Mouse (Mus musculus): ENCODE results near the gene Amdhd2. TPM values are rescaled to one million over a fixed set of nuclear protein-coding genes. Genes with fewer than 3 reads are reported as not detected.

Gene Amdhd2
- polyA plus RNA-seq, 1 experiment from 2014 or later, result 38.5 TPM

DNA sequence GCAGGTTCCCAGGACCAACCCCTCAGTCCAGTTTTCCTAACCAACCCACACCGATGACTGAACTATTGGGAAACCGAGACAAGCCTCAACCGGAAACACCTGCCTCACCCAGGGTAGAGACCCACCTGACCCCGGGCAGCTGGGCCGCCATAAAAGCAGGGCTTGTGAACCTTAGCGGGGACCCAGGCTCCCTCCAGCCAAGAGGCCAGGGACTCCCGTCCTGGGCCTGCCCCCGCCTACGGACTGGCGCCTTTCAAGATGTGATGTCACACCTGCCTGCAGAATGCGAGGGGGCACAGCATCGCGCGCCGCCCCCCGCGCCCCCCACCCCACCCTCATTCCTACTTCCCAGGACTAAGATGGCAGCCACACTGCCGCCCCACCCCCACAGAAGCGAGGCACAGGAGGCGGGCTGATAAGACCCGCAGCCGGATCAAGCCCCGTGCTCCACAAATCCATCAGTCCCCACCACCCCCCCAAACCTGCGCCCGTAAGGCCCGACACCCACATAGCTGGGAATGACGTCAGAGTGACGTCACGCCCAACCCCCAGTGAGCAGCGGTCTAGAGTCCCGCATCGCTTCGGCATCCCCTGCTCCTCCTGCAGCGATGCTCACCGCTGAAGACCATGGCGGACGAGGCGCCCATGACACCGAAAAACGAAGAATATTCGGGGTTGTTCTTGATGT is 5.2 kb upstream of the Amdhd2 start:
- WGBS, result under 1% methylated on average over 39 of the region's 41 CpGs
- Histone ChIP-seq H3K9ac (replicated peaks) (peak overlapping the region; percentile 85), H3K36me3 (peaks cover 31% of the 10 kb centered on the region), H3K4me2 (peak overlapping the region; percentile 92), H3K27me3 (no peaks in the 10 kb centered on the region), H3K9me3 (no peaks in the 10 kb centered on the region), H3K27ac (peak overlapping the region; percentile 97), H3K4me1 (replicated peaks) (peaks cover 19% of the 10 kb centered on the region), H3K4me3 (replicated peaks) (peak overlapping the region; percentile 88)
- ATAC-seq (ENCODE audit: insufficient number of reproducible peaks, insufficient read depth, low FRiP score, low TSS enrichment, low read depth), result peak; percentile 52

DNA sequence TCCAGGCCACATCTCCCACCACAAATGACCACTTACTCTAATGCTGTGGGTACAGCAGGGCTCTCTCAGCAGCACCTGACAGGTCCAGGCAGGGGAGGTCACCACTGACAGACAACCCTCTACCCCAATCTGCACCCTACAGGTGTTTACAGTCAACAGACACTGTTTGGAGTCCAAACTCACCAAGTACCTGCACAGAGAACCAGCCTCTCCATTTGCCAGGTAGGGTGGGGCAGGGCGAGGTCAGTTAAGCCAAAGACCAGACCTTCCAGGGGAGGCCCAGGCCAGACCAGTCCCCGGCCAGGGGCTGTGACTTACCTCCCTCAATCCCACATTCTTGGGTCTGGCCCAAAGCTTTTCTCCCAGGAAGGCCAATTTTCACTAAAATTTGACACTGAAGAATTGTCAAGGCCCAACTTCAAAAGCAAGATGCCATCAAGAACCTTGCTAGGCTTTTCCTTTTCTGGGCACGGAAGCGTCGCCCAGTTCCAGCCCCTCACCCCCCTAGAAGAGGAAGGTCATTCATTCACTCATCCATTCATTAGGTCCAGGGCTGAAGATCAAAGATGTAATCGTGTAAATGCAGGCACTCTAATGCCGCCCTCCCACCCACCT is 4.4 kb upstream of the Amdhd2 start:
- no peak for ATAC-seq (ENCODE audit: insufficient number of reproducible peaks, insufficient read depth, low FRiP score, low TSS enrichment, low read depth)
- Histone ChIP-seq H3K4me2 (peak overlapping the region; percentile 92), H3K27me3 (no peaks in the 10 kb centered on the region), H3K36me3 (peaks cover 31% of the 10 kb centered on the region), H3K27ac (peak overlapping the region; percentile 97), H3K9ac (replicated peaks) (peak overlapping the region; percentile 85), H3K4me3 (replicated peaks) (peak overlapping the region; percentile 88), H3K9me3 (no peaks in the 10 kb centered on the region), H3K4me1 (replicated peaks) (peaks cover 21% of the 10 kb centered on the region)
- 51% methylated on average over 7 of the region's 7 CpGs for WGBS

DNA sequence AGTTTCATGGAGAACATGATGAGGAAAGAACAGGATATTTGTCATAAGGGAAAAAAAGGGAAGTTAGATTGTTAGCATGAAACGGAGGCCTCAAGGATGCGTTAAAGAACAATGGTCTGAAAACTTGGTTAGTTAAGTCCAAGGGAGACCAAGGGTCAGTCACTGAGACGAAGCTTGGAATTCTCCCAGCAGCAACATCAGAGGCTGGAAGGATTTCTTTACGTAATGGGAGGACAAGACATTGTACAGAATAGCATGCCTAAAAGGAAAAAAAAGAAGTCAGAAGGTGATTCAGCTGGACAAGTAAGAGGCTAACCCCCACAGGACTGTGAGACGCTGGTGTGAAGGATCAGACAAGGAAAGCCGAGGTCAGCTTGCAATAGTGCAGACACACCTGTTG is 3.6 kb upstream of the Amdhd2 start:
- no peaks in the 10 kb centered on the region for H3K9me3 ChIP-seq
- 91% methylated on average over 6 of the region's 6 CpGs for WGBS
- H3K36me3 ChIP-seq, result peaks cover 31% of the 10 kb centered on the region
- no peaks in the 10 kb centered on the region for H3K27me3 ChIP-seq
- H3K4me3 ChIP-seq (replicated peaks), result no peak overlapping the region
- peaks cover 27% of the 10 kb centered on the region for H3K4me1 ChIP-seq (replicated peaks)
- no peak overlapping the region for H3K27ac ChIP-seq
- no peak overlapping the region for H3K9ac ChIP-seq (replicated peaks)
- peak overlapping the region; percentile 92 for H3K4me2 ChIP-seq
- no peak for ATAC-seq (ENCODE audit: insufficient number of reproducible peaks, insufficient read depth, low FRiP score, low TSS enrichment, low read depth)

DNA sequence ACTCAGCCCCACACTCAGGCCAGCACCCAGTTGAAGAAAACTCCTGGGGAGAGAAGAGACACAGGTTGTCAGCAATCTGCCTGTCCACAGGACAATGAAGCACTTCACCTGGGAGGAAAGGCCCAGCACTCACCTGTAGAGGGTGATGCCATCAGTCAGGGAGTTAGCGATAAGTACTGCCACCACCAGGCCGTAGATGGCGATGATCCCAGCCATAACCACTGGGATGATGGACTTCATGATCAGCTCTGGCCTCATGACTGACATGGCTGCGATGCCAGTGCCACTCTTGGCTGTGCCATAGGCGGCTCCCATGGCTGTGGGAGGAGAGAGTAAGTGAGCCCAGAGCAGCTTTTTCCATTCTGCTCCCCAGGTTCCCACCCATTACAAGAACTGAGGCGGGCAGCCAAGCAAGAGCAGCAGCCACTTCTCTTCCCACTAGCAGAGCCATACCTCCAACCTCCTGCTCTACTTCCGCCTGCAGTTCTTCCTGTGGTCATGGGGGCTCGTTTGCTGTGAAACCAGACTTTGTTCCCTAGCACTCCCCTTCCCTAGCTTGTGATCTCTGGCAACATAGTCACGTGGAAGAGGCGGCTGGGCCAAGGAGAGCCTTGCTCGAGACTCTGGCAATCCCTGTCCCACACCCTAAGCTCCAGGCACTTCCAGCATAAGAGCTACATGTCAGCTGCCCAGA is 1.1 kb upstream of the Amdhd2 start:
- Histone ChIP-seq H3K36me3 (peaks cover 31% of the 10 kb centered on the region), H3K27me3 (no peaks in the 10 kb centered on the region), H3K27ac (no peak overlapping the region), H3K4me2 (no peak overlapping the region), H3K4me3 (replicated peaks) (no peak overlapping the region), H3K9ac (replicated peaks) (no peak overlapping the region), H3K9me3 (no peaks in the 10 kb centered on the region), H3K4me1 (replicated peaks) (peaks cover 20% of the 10 kb centered on the region)
- ATAC-seq (ENCODE audit: insufficient number of reproducible peaks, insufficient read depth, low FRiP score, low TSS enrichment, low read depth), result no peak
- WGBS, result 71% methylated on average over 11 of the region's 11 CpGs

DNA sequence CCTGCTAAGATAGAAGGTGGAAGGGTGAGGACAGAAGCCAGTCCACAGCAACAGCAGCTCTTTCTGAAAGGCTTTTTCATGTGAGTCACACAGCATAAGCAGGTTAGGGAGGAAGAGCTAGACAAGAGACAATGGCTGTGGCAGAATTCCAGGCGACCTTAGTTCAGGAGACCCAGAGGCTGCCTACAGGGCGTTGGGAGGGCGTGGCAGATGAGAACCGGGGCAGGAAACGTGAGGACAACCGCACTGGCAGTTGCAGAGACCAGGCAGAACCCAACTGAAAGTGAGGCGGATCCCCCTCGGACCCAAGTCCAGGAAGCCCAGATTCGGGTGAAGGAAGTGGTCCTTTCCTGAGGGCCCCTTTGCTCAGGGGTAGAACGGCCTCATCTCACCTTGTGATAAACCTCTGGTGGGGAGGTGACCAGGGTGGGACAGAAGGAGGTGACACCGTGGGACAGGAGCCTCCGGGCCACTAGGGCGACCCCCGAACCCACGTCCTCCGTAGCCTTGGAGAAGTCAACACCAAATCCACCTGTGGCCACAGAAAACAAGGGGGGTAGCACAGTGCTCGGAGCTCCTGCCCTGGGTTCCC is 886 bp downstream of the Amdhd2 start:
- 0 out of 2 replicates have a peak, but pooled peaks have one; percentile 36 for ATAC-seq (ENCODE audit: insufficient number of reproducible peaks, insufficient read depth, low FRiP score, low TSS enrichment, low read depth)
- peak overlapping the region; percentile 81 for H3K4me3 ChIP-seq (replicated peaks)
- H3K36me3 ChIP-seq, result peaks cover 36% of the 10 kb centered on the region
- peak overlapping the region; percentile 81 for H3K9ac ChIP-seq (replicated peaks)
- H3K9me3 ChIP-seq, result no peaks in the 10 kb centered on the region
- peak overlapping the region; percentile 97 for H3K4me2 ChIP-seq
- WGBS, result 20% methylated on average over 17 of the region's 17 CpGs
- peaks cover 13% of the 10 kb centered on the region for H3K4me1 ChIP-seq (replicated peaks)
- no peak overlapping the region for H3K27ac ChIP-seq
- H3K27me3 ChIP-seq, result no peaks in the 10 kb centered on the region

DNA sequence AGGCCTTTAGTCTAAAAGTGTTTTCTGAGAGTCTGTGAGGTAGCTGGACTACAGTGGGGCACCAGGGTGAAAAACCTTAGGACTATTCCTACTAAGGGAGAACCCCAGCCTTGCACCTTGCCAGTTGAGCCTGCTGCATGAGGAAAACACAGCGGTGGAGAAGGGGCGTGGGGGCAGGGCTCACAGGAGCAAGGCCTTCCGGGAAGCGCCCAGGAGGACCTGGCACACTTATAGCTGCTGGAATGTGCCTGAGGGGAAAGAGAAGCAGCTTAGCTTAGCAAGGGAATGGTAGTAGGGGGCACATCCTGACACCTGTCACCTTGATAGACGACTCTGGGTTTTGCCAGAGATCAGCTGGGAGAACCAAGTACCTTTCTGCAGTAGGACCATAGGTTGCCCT is 2.1 kb downstream of the Amdhd2 start:
- 75% methylated on average over 5 of the region's 5 CpGs for WGBS
- Histone ChIP-seq H3K4me2 (no peak overlapping the region), H3K4me3 (replicated peaks) (no peak overlapping the region), H3K9ac (replicated peaks) (no peak overlapping the region), H3K36me3 (peaks cover 35% of the 10 kb centered on the region), H3K9me3 (no peaks in the 10 kb centered on the region), H3K4me1 (replicated peaks) (peaks cover 8% of the 10 kb centered on the region), H3K27me3 (no peaks in the 10 kb centered on the region), H3K27ac (no peak overlapping the region)
- ATAC-seq (ENCODE audit: insufficient number of reproducible peaks, insufficient read depth, low FRiP score, low TSS enrichment, low read depth), result no peak

DNA sequence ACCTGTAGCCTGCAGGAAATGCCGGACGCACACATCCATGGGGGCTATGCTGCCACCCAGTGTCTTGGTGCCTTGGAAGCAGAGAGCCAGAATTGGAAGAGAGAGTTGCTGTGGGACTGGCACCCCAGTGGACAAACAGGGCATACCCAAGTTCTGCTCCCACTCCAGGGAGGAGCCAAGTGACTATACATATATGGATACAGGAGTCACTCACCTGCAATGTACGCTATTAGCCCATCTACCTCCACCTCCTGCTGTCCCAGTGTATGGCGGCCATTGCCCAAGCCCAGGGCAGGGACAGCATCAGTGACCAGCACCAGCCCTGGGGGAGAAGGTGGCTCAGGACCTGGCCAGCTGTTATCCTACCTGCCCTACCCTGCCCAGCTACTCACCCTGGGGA is 6.0 kb downstream of the Amdhd2 start:
- H3K9me3 ChIP-seq, result no peaks in the 10 kb centered on the region
- WGBS, result 94% methylated on average over 4 of the region's 4 CpGs

DNA sequence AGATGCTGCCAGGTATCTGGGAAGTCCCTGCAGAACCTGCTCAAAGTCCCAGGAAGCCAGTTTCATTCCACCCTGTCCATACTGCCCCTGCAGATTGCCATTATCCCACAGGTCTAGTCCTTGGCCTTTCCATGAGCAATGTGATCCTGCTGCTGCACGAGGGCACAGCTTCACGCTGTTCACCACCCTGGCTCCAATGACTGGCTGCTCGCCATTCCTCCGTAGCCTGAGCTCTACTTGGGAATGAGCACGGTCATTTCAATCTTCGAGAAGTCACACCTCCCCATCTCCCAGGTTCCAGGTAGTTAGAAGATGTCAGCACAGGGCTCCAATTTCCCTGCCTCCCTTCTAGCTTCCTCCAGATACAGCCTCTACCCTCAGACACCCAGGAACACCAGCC is 6.4 kb downstream of the Amdhd2 start:
- Histone ChIP-seq H3K9ac (replicated peaks) (no peak overlapping the region), H3K4me1 (replicated peaks) (peaks cover 5% of the 10 kb centered on the region), H3K4me2 (no peak overlapping the region), H3K36me3 (peaks cover 35% of the 10 kb centered on the region), H3K9me3 (no peaks in the 10 kb centered on the region), H3K4me3 (replicated peaks) (no peak overlapping the region), H3K27me3 (no peaks in the 10 kb centered on the region), H3K27ac (no peak overlapping the region)
- ATAC-seq (ENCODE audit: insufficient number of reproducible peaks, insufficient read depth, low FRiP score, low TSS enrichment, low read depth), result no peak
- WGBS, result 92% methylated on average over 6 of the region's 6 CpGs

More for the DNA sequence above, 6.0 kb downstream of the Amdhd2 start:
- Histone ChIP-seq H3K36me3 (peaks cover 35% of the 10 kb centered on the region), H3K4me3 (replicated peaks) (no peak overlapping the region), H3K4me1 (replicated peaks) (peaks cover 3% of the 10 kb centered on the region), H3K9ac (replicated peaks) (no peak overlapping the region), H3K27ac (no peak overlapping the region), H3K27me3 (no peaks in the 10 kb centered on the region), H3K4me2 (no peak overlapping the region)
- ATAC-seq (ENCODE audit: insufficient number of reproducible peaks, insufficient read depth, low FRiP score, low TSS enrichment, low read depth), result no peak

DNA sequence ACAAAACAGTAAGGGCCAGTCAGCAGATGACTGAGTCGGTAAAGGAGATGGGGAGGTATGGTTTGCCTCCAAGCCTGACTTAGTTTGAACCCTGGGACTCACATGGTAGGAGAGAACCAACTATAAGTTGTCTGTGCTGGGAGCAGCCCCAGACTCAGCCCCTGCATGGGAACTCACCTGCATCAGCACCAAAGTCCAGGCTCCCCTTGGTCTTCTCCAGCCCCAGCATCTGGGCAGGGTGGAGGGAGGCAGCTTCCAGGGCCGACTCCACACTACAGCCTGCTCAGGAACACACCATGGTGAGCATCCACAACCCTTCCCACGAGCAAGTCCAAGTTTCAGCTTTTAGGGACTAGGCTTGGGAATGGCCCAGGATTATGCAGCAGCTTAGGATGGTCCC is 7.2 kb downstream of the Amdhd2 start:
- H3K9ac ChIP-seq (replicated peaks), result no peak overlapping the region
- 83% methylated on average over 3 of the region's 3 CpGs for WGBS

DNA sequence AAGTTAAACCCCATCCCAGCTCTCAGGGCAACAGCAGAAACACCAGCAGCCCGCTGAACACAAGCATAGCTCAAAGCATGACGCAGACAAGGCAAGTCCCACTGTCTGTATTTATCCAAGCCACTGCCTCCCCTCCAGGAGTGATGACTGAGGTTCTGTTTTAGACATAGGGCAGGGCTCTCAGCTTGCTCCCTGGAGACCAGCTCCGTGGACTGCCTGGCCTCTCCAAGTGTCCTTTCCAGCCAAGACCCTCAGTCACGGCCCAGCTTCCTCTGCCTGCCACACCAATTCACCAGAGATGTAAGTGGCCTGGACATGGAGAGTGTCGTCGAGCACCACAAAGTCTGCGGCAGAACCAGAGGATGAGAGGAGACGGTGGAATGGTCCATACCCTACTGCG is 7.8 kb downstream of the Amdhd2 start:
- H3K9me3 ChIP-seq, result no peaks in the 10 kb centered on the region
- no peaks in the 10 kb centered on the region for H3K27me3 ChIP-seq
- no peak overlapping the region for H3K4me2 ChIP-seq
- H3K4me3 ChIP-seq (replicated peaks), result no peak overlapping the region
- 90% methylated on average over 9 of the region's 9 CpGs for WGBS
- peaks cover 35% of the 10 kb centered on the region for H3K36me3 ChIP-seq
- H3K27ac ChIP-seq, result no peak overlapping the region
- ATAC-seq (ENCODE audit: insufficient number of reproducible peaks, insufficient read depth, low FRiP score, low TSS enrichment, low read depth), result no peak
- peaks cover 11% of the 10 kb centered on the region for H3K4me1 ChIP-seq (replicated peaks)
- no peak overlapping the region for H3K9ac ChIP-seq (replicated peaks)

More for the DNA sequence above, 7.2 kb downstream of the Amdhd2 start:
- Histone ChIP-seq H3K27me3 (no peaks in the 10 kb centered on the region), H3K27ac (no peak overlapping the region), H3K4me2 (no peak overlapping the region), H3K4me1 (replicated peaks) (peaks cover 9% of the 10 kb centered on the region), H3K4me3 (replicated peaks) (no peak overlapping the region), H3K9me3 (no peaks in the 10 kb centered on the region), H3K36me3 (peaks cover 35% of the 10 kb centered on the region)
- no peak for ATAC-seq (ENCODE audit: insufficient number of reproducible peaks, insufficient read depth, low FRiP score, low TSS enrichment, low read depth)

DNA sequence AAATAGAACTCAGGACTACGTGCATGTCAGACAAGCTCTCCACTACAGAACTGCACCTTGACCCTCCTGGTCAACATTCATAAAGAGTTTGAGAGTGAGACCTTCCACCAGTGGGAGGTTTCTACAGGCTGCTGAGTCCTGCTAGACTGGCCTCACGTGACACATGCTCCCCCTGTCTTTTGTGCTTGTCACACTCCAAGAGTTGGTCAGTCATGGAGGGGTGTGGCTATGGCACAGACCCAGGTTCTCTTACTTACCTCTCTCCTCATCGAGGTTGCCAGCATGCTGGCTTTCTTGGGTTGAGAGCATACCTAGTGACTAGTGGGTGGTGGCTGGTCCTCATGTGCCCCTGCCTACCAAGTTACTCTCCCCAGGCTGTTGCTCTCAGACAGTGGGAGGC is 9.1 kb downstream of the Amdhd2 start:
- H3K27me3 ChIP-seq, result no peaks in the 10 kb centered on the region
- no peak overlapping the region for H3K27ac ChIP-seq
- peaks cover 35% of the 10 kb centered on the region for H3K36me3 ChIP-seq
- no peak overlapping the region for H3K9ac ChIP-seq (replicated peaks)
- H3K4me2 ChIP-seq, result no peak overlapping the region
- ATAC-seq (ENCODE audit: insufficient number of reproducible peaks, insufficient read depth, low FRiP score, low TSS enrichment, low read depth), result no peak
- WGBS, result 83% methylated on average over 3 of the region's 3 CpGs
- no peaks in the 10 kb centered on the region for H3K9me3 ChIP-seq
- peaks cover 11% of the 10 kb centered on the region for H3K4me1 ChIP-seq (replicated peaks)
- H3K4me3 ChIP-seq (replicated peaks), result no peak overlapping the region

Data from limb, embryonic 12.5 days (tissue).